Mouse (Mus musculus) myocyte (in vitro differentiated cells): ENCODE data around the gene BC025920. TPM values are rescaled to one million over a fixed set of nuclear protein-coding genes. Genes with fewer than 3 reads are reported as not detected.
A peak's percentile ranks its signal among the peaks of the same experiment; 100 is the strongest.
"Not testable (repeated sequence)": the region's sequence is repeated elsewhere in the genome, so short reads cannot be mapped to it uniquely, and the experiment has no call there.

ENCODE experiments used
- H3K27me3 ChIP-seq: one replicate; pipeline ENCODE4 v1.6.1; 2011; ENCODE audit not compliant: control insufficient read depth, insufficient read depth, insufficient read length
- H3K36me3 ChIP-seq: one replicate; pipeline ENCODE4 v1.6.1; 2011; ENCODE audit not compliant: control insufficient read depth, insufficient read depth
- H3K4me2 ChIP-seq: one replicate; pipeline ENCODE4 v1.6.1; 2011; ENCODE audit warnings: low read depth, control low read depth
- H3K4me3 ChIP-seq: one replicate; pipeline ENCODE4 v1.5.1; 2011; ENCODE audit warnings: mild to moderate bottlenecking, control low read depth, moderate library complexity
- H3K79me2 ChIP-seq: one replicate; pipeline ENCODE4 v1.6.1; 2011; ENCODE audit not compliant: control insufficient read depth, insufficient read depth
- H3ac ChIP-seq: one replicate; pipeline ENCODE4 v1.6.1; 2011; ENCODE audit not compliant: control insufficient read depth, insufficient read length
- CEBPB ChIP-seq: IDR thresholded peaks from 2 replicates; pipeline ENCODE4 v1.6.1; 2011; ENCODE audit warnings: mild to moderate bottlenecking, moderate library complexity; ENCODE audit not compliant: poor library complexity, insufficient read depth, severe bottlenecking
- E2F4 ChIP-seq: IDR thresholded peaks from one replicate; pipeline ENCODE4 v1.6.1; 2011; ENCODE audit warnings: mild to moderate bottlenecking, control low read depth, moderate library complexity; ENCODE audit not compliant: insufficient read depth
- MAX ChIP-seq: IDR thresholded peaks from one replicate; pipeline ENCODE4 v1.6.1; 2011; ENCODE audit warnings: low read depth, mild to moderate bottlenecking, control low read depth
- MYOD1 ChIP-seq, 3 experiments: IDR thresholded peaks; one replicate each; pipeline ENCODE4 v1.6.1; 2011; ENCODE audit warnings: control low read depth in 2 of 3, low read depth in 2 of 3, mild to moderate bottlenecking in 2 of 3, moderate library complexity in 1 of 3; ENCODE audit not compliant: insufficient read length in 2 of 3, control insufficient read depth in 1 of 3
- MYOG ChIP-seq, 3 experiments: IDR thresholded peaks; one replicate each; pipeline ENCODE4 v1.6.1; 2011; ENCODE audit warnings: control low read depth in 2 of 3, low read depth in 2 of 3, mild to moderate bottlenecking in 2 of 3; ENCODE audit not compliant: insufficient read length in 2 of 3, control insufficient read depth in 1 of 3, insufficient read depth in 1 of 3
- POLR2A ChIP-seq: IDR thresholded peaks from one replicate; pipeline ENCODE4 v1.6.1; 2011; ENCODE audit warnings: low read depth, mild to moderate bottlenecking, control low read depth, moderate library complexity; ENCODE audit not compliant: insufficient read length
- POLR2AphosphoS2 ChIP-seq: IDR thresholded peaks from one replicate; pipeline ENCODE4 v1.6.1; 2011; ENCODE audit warnings: low read depth, control low read depth; ENCODE audit not compliant: insufficient read length
- REST ChIP-seq: IDR thresholded peaks from one replicate; pipeline ENCODE4 v1.6.1; 2011; ENCODE audit warnings: mild to moderate bottlenecking, control low read depth, moderate library complexity; ENCODE audit not compliant: insufficient read depth, insufficient read length
- SRF ChIP-seq: IDR thresholded peaks from one replicate; pipeline ENCODE4 v1.6.1; 2011; ENCODE audit warnings: low read depth; ENCODE audit not compliant: control insufficient read depth, insufficient read length
- TCF12 ChIP-seq: IDR thresholded peaks from one replicate; pipeline ENCODE4 v1.6.1; 2011; ENCODE audit warnings: mild to moderate bottlenecking, control low read depth; ENCODE audit not compliant: poor library complexity, insufficient read depth, severe bottlenecking
- TCF3 ChIP-seq: IDR thresholded peaks from one replicate; pipeline ENCODE4 v1.6.1; 2011; ENCODE audit warnings: low read depth, control low read depth; ENCODE audit not compliant: insufficient read length
- USF1 ChIP-seq: IDR thresholded peaks from one replicate; pipeline ENCODE4 v1.6.1; 2011; ENCODE audit warnings: low read depth, mild to moderate bottlenecking, control low read depth, moderate library complexity
- polyA plus RNA-seq: library from polyadenylated mRNA; unstranded; fragments of >200 nt; fragmentation: generic; extraction: Trizol; gene quantifications from one replicate; pipeline ENCODE4 v1.2.1, GENCODE M21; 2012; ENCODE audit warnings: missing spikeins

BC025920 gene
- polyA plus RNA-seq, 1 experiment, result 0.78 TPM

GRCm38 (mm10) chr10:81633253-81634099 is 27.4 kb downstream of the BC025920 start:
- H3ac ChIP-seq, result no peak overlapping the region
- no peaks in the 10 kb centered on the region for H3K79me2 ChIP-seq
- TF ChIP-seq SRF (no peak), TCF3 (peak; percentile 45), E2F4 (no peak), MYOD1 (IDR thresholded peaks at IDR 0.05; ENCODE audit: control insufficient read depth in 1 of 3, insufficient read length in 2 of 3, low read depth in 2 of 3) (peak in 2 of 3 experiments; percentile 85 to 90), MYOG (IDR thresholded peaks at IDR 0.05; ENCODE audit: control insufficient read depth in 1 of 3, insufficient read depth in 1 of 3, insufficient read length in 2 of 3, low read depth in 2 of 3) (peak in 2 of 3 experiments; percentile 93 to 95), POLR2AphosphoS2 (no peak), POLR2A (peak; percentile 46)
- no peaks in the 10 kb centered on the region for H3K27me3 ChIP-seq
- H3K4me2 ChIP-seq, result peak overlapping the region; percentile 82
- peak overlapping the region; percentile 11 for H3K4me3 ChIP-seq
- no peaks in the 10 kb centered on the region for H3K36me3 ChIP-seq

GRCm38 (mm10) chr10:81636338-81636737 is 30.3 kb downstream of the BC025920 start:
- Histone ChIP-seq H3K79me2 (no peaks in the 10 kb centered on the region), H3K4me3 (no peak overlapping the region), H3K27me3 (no peaks in the 10 kb centered on the region), H3ac (no peak overlapping the region), H3K4me2 (no peak overlapping the region), H3K36me3 (no peaks in the 10 kb centered on the region)
- no peak for TF ChIP-seq CEBPB
- TF ChIP-seq MYOG (IDR thresholded peaks at IDR 0.05; ENCODE audit: control insufficient read depth in 1 of 3, insufficient read depth in 1 of 3, insufficient read length in 2 of 3, low read depth in 2 of 3), result no peak
- TF ChIP-seq POLR2AphosphoS2, result no peak
- TF ChIP-seq SRF, result no peak
- TF ChIP-seq POLR2A, result no peak
- no peak for TF ChIP-seq MAX
- TF ChIP-seq E2F4, result no peak
- TF ChIP-seq REST, result no peak
- no peak for TF ChIP-seq USF1
- no peak for TF ChIP-seq TCF3
- no peak for TF ChIP-seq TCF12
- TF ChIP-seq MYOD1 (IDR thresholded peaks at IDR 0.05; ENCODE audit: control insufficient read depth in 1 of 3, insufficient read length in 2 of 3, low read depth in 2 of 3), result no peak

- Histone ChIP-seq H3K4me3 (no peak overlapping the region), H3K27me3 (no peaks in the 10 kb centered on the region), H3K4me2 (no peak overlapping the region), H3ac (no peak overlapping the region), H3K36me3 (no peaks in the 10 kb centered on the region), H3K79me2 (no peaks in the 10 kb centered on the region)
- TF ChIP-seq TCF3 (no peak), MYOD1 (IDR thresholded peaks at IDR 0.05; ENCODE audit: control insufficient read depth in 1 of 3, insufficient read length in 2 of 3, low read depth in 2 of 3) (no peak), MAX (no peak), E2F4 (no peak), POLR2AphosphoS2 (no peak), POLR2A (no peak), TCF12 (no peak), USF1 (no peak), REST (no peak), MYOG (IDR thresholded peaks at IDR 0.05; ENCODE audit: control insufficient read depth in 1 of 3, insufficient read depth in 1 of 3, insufficient read length in 2 of 3, low read depth in 2 of 3) (no peak), SRF (no peak), CEBPB (no peak)
Observed at GRCm38 (mm10) chr10:81638101-81638500, 32.0 kb downstream of the BC025920 start.

GRCm38 (mm10) chr10:81640825-81641224 is 34.8 kb downstream of the BC025920 start:
- not testable (repeated sequence) for H3K4me2 ChIP-seq, H3K27me3 ChIP-seq, H3K36me3 ChIP-seq, H3ac ChIP-seq, H3K4me3 ChIP-seq, H3K79me2 ChIP-seq

DNA sequence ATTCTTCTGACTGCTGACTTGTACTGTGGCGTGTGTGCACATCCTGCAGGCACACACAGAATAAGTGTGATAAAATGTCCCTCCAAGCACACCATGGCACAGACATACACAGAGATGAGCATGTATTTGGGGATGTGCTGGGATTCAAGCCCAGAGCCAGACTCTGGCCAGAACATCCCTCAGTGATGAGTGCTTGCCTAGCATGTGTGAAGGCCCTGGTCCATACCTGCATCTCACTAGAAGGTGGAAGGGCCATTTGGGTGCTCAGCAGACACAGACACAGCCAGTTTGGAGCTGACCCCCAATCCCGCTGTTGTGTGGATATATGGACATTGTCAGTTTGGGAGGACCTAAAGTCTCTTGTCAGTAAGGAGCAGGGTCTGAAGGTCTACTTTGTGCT is 35.5 kb downstream of the BC025920 start:
- H3K27me3 ChIP-seq, result no peaks in the 10 kb centered on the region
- H3ac ChIP-seq, result no peak overlapping the region
- TF ChIP-seq CEBPB, result no peak
- no peak for TF ChIP-seq MYOG (IDR thresholded peaks at IDR 0.05; ENCODE audit: control insufficient read depth in 1 of 3, insufficient read depth in 1 of 3, insufficient read length in 2 of 3, low read depth in 2 of 3)
- no peak for TF ChIP-seq POLR2AphosphoS2
- TF ChIP-seq TCF12, result no peak
- no peak for TF ChIP-seq REST
- no peak for TF ChIP-seq USF1
- TF ChIP-seq MYOD1 (IDR thresholded peaks at IDR 0.05; ENCODE audit: control insufficient read depth in 1 of 3, insufficient read length in 2 of 3, low read depth in 2 of 3), result no peak
- no peak for TF ChIP-seq MAX
- TF ChIP-seq TCF3, result no peak
- TF ChIP-seq SRF, result no peak
- TF ChIP-seq POLR2A, result no peak
- TF ChIP-seq E2F4, result no peak
- H3K79me2 ChIP-seq, result no peaks in the 10 kb centered on the region
- no peak overlapping the region for H3K4me3 ChIP-seq
- H3K4me2 ChIP-seq, result no peak overlapping the region
- H3K36me3 ChIP-seq, result no peaks in the 10 kb centered on the region
